Mouse (Mus musculus) lung, adult 18-20 months (tissue): ENCODE data around the gene Psmb4.
"Not testable (repeated sequence)": the region's sequence is repeated elsewhere in the genome, so short reads cannot be mapped to it uniquely, and the experiment has no call there.

Experiments
- DNase-seq, 2 experiments: peaks; one replicate each; pipeline ENCODE4 v3.0.0; 2022; ENCODE audit warnings: mixed read lengths in 2 of 2

Gene Psmb4

DNA sequence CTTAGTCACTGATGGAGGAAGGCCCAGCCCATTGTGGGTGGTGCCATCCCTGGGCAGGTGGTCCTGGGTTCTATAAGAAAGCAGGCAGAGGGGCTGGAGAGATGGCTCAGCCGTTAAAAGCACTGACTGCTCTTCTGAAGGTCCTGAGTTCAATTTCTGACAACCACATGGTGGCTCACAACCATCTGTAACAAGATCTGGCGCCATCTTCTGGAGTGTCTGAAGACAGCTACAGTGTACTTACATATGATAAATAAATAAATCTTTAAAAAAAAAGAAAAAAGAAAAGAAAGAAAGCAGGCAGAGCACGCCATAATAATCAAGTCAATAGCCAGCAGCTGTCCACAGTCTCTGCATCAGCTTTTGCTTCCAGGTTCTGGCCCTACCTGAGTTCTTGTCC, 18.0 kb upstream of the Psmb4 start:
- not testable (repeated sequence) for DNase-seq

GRCm38 (mm10) chr3:94902747-94903146, 16.0 kb upstream of the Psmb4 start:
- DNase-seq, result peak; percentile 55 to 74

- no peak for DNase-seq
These were observed 7.3 kb upstream of the Psmb4 start for GRCm38 (mm10) chr3:94894076-94894475.

DNA sequence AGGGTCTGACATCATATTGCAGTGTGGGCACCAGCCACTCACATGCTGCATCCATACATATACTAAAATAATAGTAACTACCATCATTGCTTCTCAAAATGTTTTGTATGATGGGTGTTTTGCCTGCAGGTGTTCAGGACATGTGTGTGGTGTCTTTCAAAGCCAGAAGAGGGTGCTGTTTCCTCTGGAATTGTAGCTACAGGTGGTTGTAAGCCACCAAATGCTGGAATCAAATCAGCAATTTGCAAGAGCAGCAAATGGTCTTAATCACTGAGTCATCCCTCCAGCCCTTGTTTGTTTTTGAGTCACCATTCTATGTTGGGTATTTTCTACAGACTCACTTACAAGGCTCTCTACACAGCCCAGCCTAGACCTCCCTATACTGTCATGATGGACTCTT, 1.8 kb upstream of the Psmb4 start:
- DNase-seq, result peak; percentile 31 to 67

DNA sequence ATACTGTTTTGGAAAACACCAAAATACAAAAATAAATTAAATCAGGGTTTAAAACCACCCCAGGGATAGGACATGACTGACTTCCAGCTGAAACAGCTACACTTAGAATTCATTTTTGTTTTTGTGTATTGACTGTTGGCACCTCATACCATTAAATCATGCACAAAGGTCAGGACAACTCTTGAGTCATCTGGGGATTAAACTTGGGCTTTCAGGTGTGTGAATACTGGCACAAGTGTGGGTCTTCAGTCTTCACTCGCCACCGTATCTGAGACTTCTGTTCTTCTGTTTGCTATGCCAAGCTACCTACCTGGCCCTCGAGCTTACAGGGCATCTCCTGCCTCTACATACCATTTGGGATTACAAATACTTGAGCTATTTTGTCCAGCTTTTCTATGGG, 4.2 kb downstream of the Psmb4 start:
- no peak for DNase-seq

DNA sequence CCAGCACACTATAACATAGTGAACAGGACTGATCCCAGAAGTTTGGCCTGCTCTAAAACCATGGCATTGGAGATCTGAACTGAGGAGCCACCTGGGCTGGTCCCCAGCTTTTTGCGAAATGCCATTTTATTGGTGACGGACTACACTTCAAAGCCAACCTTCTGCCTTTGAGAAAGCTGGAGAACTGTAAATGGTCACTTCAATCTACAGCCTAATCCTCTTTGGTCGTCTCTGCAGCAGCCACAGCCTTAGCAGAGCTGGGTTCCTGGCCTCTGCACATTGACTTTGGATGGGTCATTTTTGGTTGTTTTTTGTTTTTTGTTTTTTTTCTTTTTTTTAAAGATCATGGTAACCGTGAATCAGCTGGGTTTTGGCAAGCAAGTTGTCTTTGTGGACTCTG, 4.9 kb downstream of the Psmb4 start:
- DNase-seq, result no peak

DNA sequence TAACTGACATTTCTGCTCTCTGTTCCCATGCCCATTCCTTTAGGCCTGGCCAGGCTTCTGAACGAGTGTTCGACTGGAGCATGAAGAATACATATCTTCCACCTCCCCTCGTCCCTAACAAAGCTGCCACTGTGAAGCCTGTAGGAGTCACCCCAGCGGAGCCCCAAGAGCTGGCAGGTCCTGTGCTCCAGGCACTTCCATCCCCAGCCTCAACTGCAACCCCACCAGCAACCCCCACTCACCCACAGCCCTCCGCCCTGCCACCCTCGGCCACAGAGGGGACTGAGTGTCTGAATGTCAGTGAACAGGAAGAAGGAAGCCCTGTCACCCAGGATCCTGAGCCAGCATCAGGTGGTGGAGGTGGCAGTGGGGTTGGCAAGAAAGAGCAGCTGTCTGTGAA, 8.1 kb downstream of the Psmb4 start:
- no peak for DNase-seq

- DNase-seq, result no peak
These were observed 17.8 kb downstream of the Psmb4 start for GRCm38 (mm10) chr3:94869011-94869410.

DNA sequence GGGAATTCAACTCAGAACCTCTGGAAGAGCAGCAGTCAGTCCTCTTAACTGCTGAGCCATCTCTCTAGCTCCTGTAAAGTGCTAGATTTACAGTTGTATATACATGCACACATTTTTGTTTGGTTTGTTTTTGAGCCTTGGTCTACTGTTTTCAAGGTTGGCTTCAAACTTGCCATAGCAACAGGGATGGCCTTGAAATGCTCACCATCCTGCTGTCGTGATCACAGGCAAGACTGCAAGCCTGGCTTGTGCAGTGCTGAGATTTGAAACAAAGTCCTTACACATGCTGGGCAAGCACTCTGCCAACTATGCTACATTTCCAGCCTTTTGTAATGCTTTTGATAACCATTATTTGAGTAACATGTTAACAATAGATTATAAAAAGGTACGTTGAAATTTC, 27.3 kb downstream of the Psmb4 start:
- DNase-seq, result no peak

- DNase-seq, result no peak
These were observed 34.5 kb downstream of the Psmb4 start for GRCm38 (mm10) chr3:94852215-94852614.

- peak; percentile 16 to 21 for DNase-seq
These were observed 35.0 kb downstream of the Psmb4 start for GRCm38 (mm10) chr3:94851731-94852130.

DNA sequence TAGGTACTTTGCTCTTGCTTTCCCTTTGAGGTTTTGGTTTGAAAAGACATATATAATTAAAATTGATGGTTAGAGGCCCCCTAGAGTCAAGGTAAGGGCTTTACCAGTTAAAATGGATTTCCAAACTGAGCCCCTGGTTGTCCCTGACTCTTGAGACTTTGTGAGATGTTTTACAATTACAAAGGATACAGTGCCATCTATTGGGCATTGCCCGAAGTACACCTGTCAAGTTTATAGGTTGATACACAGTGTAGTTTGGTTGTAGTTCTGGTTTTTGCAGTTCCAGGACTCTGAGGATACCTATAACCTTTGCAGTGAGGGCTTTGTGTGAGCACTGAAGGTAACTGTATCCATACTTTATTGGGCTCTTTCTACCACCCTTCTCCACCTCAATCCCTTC, 37.4 kb downstream of the Psmb4 start:
- peak; percentile 33 to 63 for DNase-seq

DNA sequence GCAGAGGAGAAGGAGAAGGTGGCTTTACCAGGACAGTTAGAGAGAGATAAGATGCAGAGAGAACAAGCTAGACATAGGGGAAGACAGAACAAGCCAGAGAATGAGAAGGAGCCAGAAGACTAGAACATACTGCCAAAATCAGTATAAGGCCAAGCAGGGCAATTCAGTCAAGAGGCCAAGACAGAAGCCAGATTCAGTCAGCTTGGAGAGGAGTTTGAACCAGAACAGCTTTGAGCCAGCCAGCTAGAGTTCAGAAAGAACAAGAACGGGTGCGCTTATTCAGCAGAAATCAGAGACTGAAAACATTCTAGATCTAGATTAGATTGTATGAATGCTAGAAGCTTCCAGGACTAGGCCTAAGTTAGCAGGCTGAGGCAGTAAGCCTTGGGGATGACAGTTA, 39.4 kb downstream of the Psmb4 start:
- DNase-seq, result no peak

DNA sequence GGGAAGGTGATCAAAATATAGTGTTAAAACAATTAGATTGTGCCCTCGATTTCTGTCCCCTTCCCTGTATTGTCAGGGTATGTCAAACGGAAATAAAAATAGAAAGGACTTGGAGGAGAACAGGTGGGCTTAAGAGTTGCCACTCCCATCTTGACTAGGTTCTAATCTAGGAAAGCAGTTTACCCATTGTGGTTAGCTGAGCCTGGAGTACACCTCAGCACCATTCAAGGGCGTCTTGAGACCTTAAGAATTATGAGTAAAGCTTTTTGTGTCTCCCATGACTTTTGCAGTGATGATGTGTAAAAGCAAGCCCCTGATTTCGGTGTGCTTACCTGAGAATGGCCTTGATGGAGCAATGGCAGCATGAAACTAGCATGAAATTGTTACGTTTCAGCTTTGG, 47.7 kb downstream of the Psmb4 start:
- no peak for DNase-seq

DNA sequence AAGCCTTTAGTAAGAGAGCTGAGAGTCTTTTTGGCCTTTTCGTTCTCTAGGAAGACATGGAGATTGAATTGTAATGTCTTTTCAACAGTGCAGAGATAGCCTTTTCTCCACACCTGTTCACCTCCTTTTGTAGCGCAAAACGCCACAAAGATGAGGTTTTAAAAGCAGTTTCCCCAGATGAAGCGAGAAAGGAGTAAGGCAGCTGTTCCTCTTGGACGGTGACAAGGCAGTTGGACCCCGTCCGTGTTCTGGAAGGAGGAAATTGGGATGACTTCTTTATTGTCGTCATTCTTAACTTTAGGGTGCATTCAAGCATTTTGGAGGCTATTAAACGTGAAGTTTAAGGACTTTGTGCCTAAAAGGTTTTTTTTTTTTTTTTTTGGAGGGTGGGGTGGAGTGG, 48.1 kb downstream of the Psmb4 start:
- DNase-seq, result peak; percentile 17 to 28

GRCm38 (mm10) chr3:94837959-94838496, 48.7 kb downstream of the Psmb4 start:
- DNase-seq, result peak; percentile 79

GRCm38 (mm10) chr3:94837183-94837890, 49.4 kb downstream of the Psmb4 start, which contains the start of gene Pogz:
Gene Pogz (plus strand): TSS chr3:94837567.
- peak; percentile 96 to 97 for DNase-seq

GRCm38 (mm10) chr3:94835396-94835795, 51.4 kb downstream of the Psmb4 start:
- DNase-seq, result no peak
